Mouse (Mus musculus): ENCODE data around the gene Tmem43. TPM values are rescaled to one million over a fixed set of nuclear protein-coding genes. Genes with fewer than 3 reads are reported as not detected.

Gene Tmem43
- polyA plus RNA-seq, 1 experiment from 2014 or later = 66.4 TPM

DNA sequence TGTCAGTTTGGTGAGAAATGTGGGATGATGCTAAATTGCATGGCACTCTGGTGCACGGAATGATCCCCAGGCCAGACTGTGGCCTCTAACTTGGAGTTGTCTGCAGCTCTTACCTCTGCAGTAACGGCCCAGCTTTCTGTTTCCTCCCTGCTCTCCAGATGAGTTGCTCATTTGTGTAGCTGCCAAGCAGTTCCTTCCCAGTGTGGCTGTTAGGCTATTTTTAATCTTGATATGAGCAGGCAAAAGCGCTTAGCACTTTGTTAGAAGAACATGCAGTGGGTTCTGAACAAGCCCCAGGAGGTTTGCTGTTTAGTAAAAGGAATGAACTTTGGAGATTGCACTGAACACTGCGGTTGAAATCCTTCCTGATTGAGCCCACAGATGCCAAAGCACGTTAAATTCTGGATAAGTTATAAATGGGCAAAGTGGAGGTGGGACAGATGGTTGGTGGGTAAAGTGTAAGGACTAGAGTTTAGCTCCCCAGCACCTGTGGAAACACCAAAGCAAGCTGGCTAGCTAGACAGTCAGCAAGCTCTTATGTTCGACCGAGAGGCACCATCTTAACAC lies 45.0 kb downstream of the Tmem43 start:
- Histone ChIP-seq H3K4me1 (ENCODE audit: control insufficient read depth, insufficient read depth, low read length) (0 out of 2 replicates have a peak, but pooled peaks cover 3% of the 10 kb centered on the region), H3K27ac (replicated peaks; ENCODE audit: low read depth, low read length) (no peak overlapping the region), H3K4me3 (ENCODE audit: low read depth, low read length) (no peak overlapping the region), H3K27me3 (ENCODE audit: control insufficient read depth, insufficient read depth, low read length) (no peaks in the 10 kb centered on the region), H3K9me3 (ENCODE audit: control insufficient read depth, low read length) (no peaks in the 10 kb centered on the region), H3K4me2 (ENCODE audit: low read depth, severe bottlenecking) (no peak overlapping the region), H3K36me3 (ENCODE audit: control insufficient read depth, insufficient read depth, low read length) (peaks cover 17% of the 10 kb centered on the region; the same call in 1 of the 2 replicates), H3K9ac (ENCODE audit: low read length) (no peak overlapping the region)
- 87% methylated on average over 7 of the region's 7 CpGs for WGBS
- no peak for ATAC-seq (ENCODE audit: insufficient number of reproducible peaks, low FRiP score, low TSS enrichment, low read depth)
- DNase-seq (ENCODE audit: low spot score) = no peak

DNA sequence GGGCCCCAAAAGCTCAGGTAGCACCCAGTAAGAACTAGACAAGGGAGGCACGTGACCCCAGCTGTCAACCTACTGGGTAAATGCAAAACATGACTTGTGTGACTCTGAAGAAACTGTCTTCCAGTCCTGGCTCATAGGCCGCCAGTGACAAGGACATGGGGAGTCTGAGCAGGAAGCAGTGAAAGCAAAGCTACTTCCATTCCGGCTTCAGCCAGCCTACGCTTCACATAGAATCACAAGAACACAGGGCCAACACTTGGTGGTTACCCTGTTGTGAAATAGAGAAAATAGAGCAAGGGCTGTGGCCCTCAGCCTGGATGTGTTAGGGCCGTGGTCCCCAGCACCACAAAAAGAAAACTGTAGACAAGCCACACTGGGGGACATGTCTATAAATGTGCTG lies 49.3 kb downstream of the Tmem43 start:
- DNase-seq (ENCODE audit: low spot score) (no peak), ATAC-seq (ENCODE audit: insufficient number of reproducible peaks, low FRiP score, low TSS enrichment, low read depth) (no peak)
- H3K4me3 ChIP-seq (ENCODE audit: low read depth, low read length) = no peak overlapping the region
- WGBS = 91% methylated on average over 5 of the region's 5 CpGs
- H3K9me3 ChIP-seq (ENCODE audit: control insufficient read depth, low read length) = no peaks in the 10 kb centered on the region
- H3K27me3 ChIP-seq (ENCODE audit: control insufficient read depth, insufficient read depth, low read length) = no peaks in the 10 kb centered on the region
- peaks cover 17% of the 10 kb centered on the region; the same call in 1 of the 2 replicates for H3K36me3 ChIP-seq (ENCODE audit: control insufficient read depth, insufficient read depth, low read length)
- H3K4me2 ChIP-seq (ENCODE audit: low read depth, severe bottlenecking) = no peak overlapping the region
- H3K9ac ChIP-seq (ENCODE audit: low read length) = no peak overlapping the region
- H3K27ac ChIP-seq (replicated peaks; ENCODE audit: low read depth, low read length) = no peak overlapping the region
- H3K4me1 ChIP-seq (ENCODE audit: control insufficient read depth, insufficient read depth, low read length) = no peaks in the 10 kb centered on the region

DNA sequence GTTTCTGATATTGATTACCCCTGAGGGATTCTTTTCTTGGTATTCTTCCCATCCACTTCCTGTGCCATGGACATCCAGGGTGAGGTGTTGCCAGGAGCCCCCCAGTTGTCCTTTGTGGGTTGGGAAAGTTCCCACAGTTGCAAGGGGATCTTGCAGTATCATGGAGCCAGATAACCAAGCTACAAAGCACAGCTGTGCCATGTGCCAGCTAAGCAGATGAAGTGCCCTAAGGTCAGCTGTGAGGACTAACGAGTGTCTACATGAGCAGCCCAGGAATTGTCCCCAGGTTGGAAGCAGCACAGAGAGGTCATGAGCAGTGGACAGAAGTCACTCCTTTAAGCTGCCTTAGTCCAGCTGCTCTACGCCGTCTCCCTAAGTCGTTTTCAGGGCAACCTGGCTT lies 52.0 kb downstream of the Tmem43 start:
- Histone ChIP-seq H3K4me1 (ENCODE audit: control insufficient read depth, insufficient read depth, low read length) (no peaks in the 10 kb centered on the region), H3K27ac (replicated peaks; ENCODE audit: low read depth, low read length) (no peak overlapping the region), H3K4me3 (ENCODE audit: low read depth, low read length) (no peak overlapping the region), H3K4me2 (ENCODE audit: low read depth, severe bottlenecking) (no peak overlapping the region), H3K9ac (ENCODE audit: low read length) (no peak overlapping the region), H3K27me3 (ENCODE audit: control insufficient read depth, insufficient read depth, low read length) (no peaks in the 10 kb centered on the region), H3K9me3 (ENCODE audit: control insufficient read depth, low read length) (no peaks in the 10 kb centered on the region), H3K36me3 (ENCODE audit: control insufficient read depth, insufficient read depth, low read length) (peaks cover 5% of the 10 kb centered on the region; the same call in 1 of the 2 replicates)
- 73% methylated on average over 4 of the region's 4 CpGs for WGBS
- no peak for ATAC-seq (ENCODE audit: insufficient number of reproducible peaks, low FRiP score, low TSS enrichment, low read depth)
- no peak for DNase-seq (ENCODE audit: low spot score)

DNA sequence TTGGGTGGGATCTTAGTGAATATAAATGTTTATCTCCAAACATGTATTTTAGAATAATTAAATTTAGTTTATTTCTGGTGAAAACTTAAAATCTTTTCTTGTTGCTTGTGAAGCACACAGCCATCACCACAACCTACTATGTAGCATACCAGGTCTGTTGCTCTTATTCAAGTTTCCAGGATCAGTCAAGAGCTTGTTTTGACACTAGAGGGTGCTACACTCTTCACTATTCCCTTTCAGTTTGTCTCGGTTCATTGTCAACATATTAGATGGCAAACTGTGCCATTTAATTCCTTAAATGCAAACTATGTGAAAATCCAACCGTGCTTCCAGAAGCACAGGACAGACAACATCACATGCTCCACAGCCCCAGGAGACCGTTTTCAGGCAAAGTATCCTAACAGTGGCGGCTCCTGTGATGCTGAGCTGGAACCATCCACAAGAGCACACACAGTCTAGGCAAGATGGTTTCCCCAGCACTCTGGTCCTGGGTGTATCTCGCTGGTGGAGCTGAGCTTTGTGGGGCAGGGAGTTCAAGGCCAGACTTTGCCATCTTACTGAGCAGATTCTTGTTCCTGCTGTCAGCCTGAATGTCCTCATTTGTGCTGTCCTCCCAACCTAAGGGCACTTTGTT lies 53.8 kb downstream of the Tmem43 start:
- 58% methylated on average over 5 of the region's 5 CpGs for WGBS
- ATAC-seq (ENCODE audit: insufficient number of reproducible peaks, low FRiP score, low TSS enrichment, low read depth) (no peak), DNase-seq (ENCODE audit: low spot score) (no peak)

DNA sequence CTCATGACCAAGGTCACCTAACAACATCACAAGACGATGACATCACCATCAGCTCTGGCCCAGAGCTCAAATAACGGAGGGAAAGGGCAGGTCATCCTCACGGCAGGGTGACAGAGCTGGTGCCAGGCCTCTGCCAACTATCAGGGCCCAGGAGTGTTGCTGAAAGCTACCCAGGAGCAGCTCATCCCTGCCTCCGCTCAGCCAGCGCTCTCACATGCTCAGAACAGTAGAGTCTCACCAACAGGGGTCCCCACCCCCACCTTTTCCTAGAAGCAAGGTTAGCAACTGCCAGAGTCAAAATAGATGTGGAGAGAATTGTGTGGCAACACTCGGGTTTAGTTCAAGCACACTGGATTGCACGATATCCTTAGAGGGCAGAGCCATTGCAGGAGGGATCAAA lies 54.8 kb downstream of the Tmem43 start:
- Histone ChIP-seq H3K27ac (replicated peaks; ENCODE audit: low read depth, low read length) (no peak overlapping the region), H3K4me3 (ENCODE audit: low read depth, low read length) (no peak overlapping the region), H3K4me2 (ENCODE audit: low read depth, severe bottlenecking) (no peak overlapping the region), H3K9me3 (ENCODE audit: control insufficient read depth, low read length) (no peaks in the 10 kb centered on the region), H3K36me3 (ENCODE audit: control insufficient read depth, insufficient read depth, low read length) (peaks cover 2% of the 10 kb centered on the region; the same call in 1 of the 2 replicates), H3K9ac (ENCODE audit: low read length) (no peak overlapping the region), H3K27me3 (ENCODE audit: control insufficient read depth, insufficient read depth, low read length) (no peaks in the 10 kb centered on the region), H3K4me1 (ENCODE audit: control insufficient read depth, insufficient read depth, low read length) (no peaks in the 10 kb centered on the region)
- 86% methylated on average over 7 of the region's 7 CpGs for WGBS
- ATAC-seq (ENCODE audit: insufficient number of reproducible peaks, low FRiP score, low TSS enrichment, low read depth) (no peak), DNase-seq (ENCODE audit: low spot score) (no peak)

More for the DNA sequence above, 53.8 kb downstream of the Tmem43 start:
- H3K27ac ChIP-seq (replicated peaks; ENCODE audit: low read depth, low read length) = no peak overlapping the region
- peaks cover 2% of the 10 kb centered on the region; the same call in 1 of the 2 replicates for H3K36me3 ChIP-seq (ENCODE audit: control insufficient read depth, insufficient read depth, low read length)
- H3K27me3 ChIP-seq (ENCODE audit: control insufficient read depth, insufficient read depth, low read length) = no peaks in the 10 kb centered on the region
- H3K9ac ChIP-seq (ENCODE audit: low read length) = no peak overlapping the region
- no peaks in the 10 kb centered on the region for H3K4me1 ChIP-seq (ENCODE audit: control insufficient read depth, insufficient read depth, low read length)
- H3K9me3 ChIP-seq (ENCODE audit: control insufficient read depth, low read length) = no peaks in the 10 kb centered on the region
- H3K4me2 ChIP-seq (ENCODE audit: low read depth, severe bottlenecking) = no peak overlapping the region
- no peak overlapping the region for H3K4me3 ChIP-seq (ENCODE audit: low read depth, low read length)

DNA sequence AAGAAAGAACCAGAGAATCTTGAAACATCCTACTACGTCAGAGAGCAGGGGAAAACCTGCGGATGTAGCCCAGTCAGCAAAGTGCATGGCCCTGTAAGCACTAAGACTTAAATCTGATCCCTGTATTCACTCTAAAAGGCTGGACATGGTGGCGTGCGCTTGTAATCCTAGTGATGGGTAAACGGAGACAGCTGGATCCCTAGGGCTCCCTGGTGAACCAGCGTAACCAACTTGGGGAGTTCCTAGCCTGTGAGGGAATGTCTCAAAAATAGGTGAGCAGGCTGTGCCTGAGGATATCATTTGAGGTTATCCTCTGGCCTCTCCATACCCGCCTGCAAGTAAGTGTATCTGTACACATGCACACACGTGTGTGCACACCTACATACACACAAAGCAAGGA lies 57.2 kb downstream of the Tmem43 start:
- WGBS = 91% methylated on average over 8 of the region's 8 CpGs
- Histone ChIP-seq H3K27me3 (ENCODE audit: control insufficient read depth, insufficient read depth, low read length) (no peaks in the 10 kb centered on the region), H3K36me3 (ENCODE audit: control insufficient read depth, insufficient read depth, low read length) (no peaks in the 10 kb centered on the region)

DNA sequence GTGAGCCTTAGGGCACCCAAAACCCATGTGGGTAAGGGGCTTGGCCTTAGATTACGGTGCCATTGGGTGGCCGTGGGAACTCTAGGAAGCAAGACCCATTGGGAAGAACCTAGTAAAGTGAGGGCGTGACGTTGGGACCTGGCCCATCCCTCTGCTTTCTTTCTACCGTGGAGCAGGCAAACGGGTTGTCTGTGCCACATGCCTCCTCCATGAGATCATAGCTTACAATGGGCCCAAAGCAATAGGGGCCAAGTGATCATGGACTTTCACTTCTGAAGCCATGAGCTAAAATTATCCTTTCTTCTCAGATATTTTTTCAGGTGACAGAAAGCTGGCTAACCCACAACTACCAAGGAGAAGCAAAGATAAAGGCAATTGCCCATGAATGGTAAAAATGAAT lies 57.8 kb downstream of the Tmem43 start:
- Histone ChIP-seq H3K36me3 (ENCODE audit: control insufficient read depth, insufficient read depth, low read length) (no peaks in the 10 kb centered on the region), H3K27me3 (ENCODE audit: control insufficient read depth, insufficient read depth, low read length) (no peaks in the 10 kb centered on the region), H3K4me1 (ENCODE audit: control insufficient read depth, insufficient read depth, low read length) (no peaks in the 10 kb centered on the region), H3K9me3 (ENCODE audit: control insufficient read depth, low read length) (no peaks in the 10 kb centered on the region), H3K27ac (replicated peaks; ENCODE audit: low read depth, low read length) (no peak overlapping the region), H3K9ac (ENCODE audit: low read length) (no peak overlapping the region), H3K4me3 (ENCODE audit: low read depth, low read length) (no peak overlapping the region), H3K4me2 (ENCODE audit: low read depth, severe bottlenecking) (no peak overlapping the region)
- DNase-seq (ENCODE audit: low spot score) (no peak), ATAC-seq (ENCODE audit: insufficient number of reproducible peaks, low FRiP score, low TSS enrichment, low read depth) (no peak)
- 85% methylated on average over 6 of the region's 6 CpGs for WGBS

More for the DNA sequence above, 57.2 kb downstream of the Tmem43 start:
- no peak overlapping the region for H3K9ac ChIP-seq (ENCODE audit: low read length)
- no peak overlapping the region for H3K27ac ChIP-seq (replicated peaks; ENCODE audit: low read depth, low read length)
- no peak overlapping the region for H3K4me3 ChIP-seq (ENCODE audit: low read depth, low read length)
- DNase-seq (ENCODE audit: low spot score) = no peak
- no peaks in the 10 kb centered on the region for H3K9me3 ChIP-seq (ENCODE audit: control insufficient read depth, low read length)
- no peak for ATAC-seq (ENCODE audit: insufficient number of reproducible peaks, low FRiP score, low TSS enrichment, low read depth)
- H3K4me2 ChIP-seq (ENCODE audit: low read depth, severe bottlenecking) = no peak overlapping the region
- H3K4me1 ChIP-seq (ENCODE audit: control insufficient read depth, insufficient read depth, low read length) = no peaks in the 10 kb centered on the region

DNA sequence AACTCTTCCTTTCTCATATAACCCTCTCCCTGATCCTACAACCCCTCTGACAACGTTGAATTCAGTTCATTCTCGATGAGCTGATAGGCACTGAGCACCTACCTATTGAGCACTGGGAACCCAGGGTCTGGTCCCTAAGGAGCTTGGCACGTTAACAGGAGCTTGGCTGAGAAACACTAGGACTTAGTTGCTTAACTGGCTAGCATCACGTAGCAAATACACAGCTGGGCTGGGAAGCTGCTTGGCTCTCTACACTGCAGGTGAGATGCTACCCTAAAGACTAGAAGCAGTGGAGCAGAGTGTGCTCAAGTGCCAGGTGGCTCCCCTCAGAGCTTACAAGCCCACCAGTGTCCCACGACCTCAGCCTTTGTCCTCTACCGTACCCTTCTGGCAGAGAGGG lies 59.2 kb downstream of the Tmem43 start:
- ATAC-seq (ENCODE audit: insufficient number of reproducible peaks, low FRiP score, low TSS enrichment, low read depth) (no peak), DNase-seq (ENCODE audit: low spot score) (no peak)
- no peaks in the 10 kb centered on the region for H3K27me3 ChIP-seq (ENCODE audit: control insufficient read depth, insufficient read depth, low read length)
- H3K4me1 ChIP-seq (ENCODE audit: control insufficient read depth, insufficient read depth, low read length) = no peaks in the 10 kb centered on the region
- H3K4me3 ChIP-seq (ENCODE audit: low read depth, low read length) = no peak overlapping the region
- H3K4me2 ChIP-seq (ENCODE audit: low read depth, severe bottlenecking) = no peak overlapping the region
- no peaks in the 10 kb centered on the region for H3K36me3 ChIP-seq (ENCODE audit: control insufficient read depth, insufficient read depth, low read length)
- H3K27ac ChIP-seq (replicated peaks; ENCODE audit: low read depth, low read length) = no peak overlapping the region
- H3K9me3 ChIP-seq (ENCODE audit: control insufficient read depth, low read length) = no peaks in the 10 kb centered on the region
- 72% methylated on average over 6 of the region's 6 CpGs for WGBS
- H3K9ac ChIP-seq (ENCODE audit: low read length) = no peak overlapping the region

Measured in limb, embryonic 11.5 days (tissue).